Mouse (Mus musculus): Measurements from ENCODE around the gene Taf9. TPM values are rescaled to one million over a fixed set of nuclear protein-coding genes. Genes with fewer than 3 reads are reported as not detected.

The Taf9 gene
- total RNA-seq, 2 experiments from 2014 or later: 23.6 to 26.5 TPM

- no peak for DNase-seq (ENCODE audit: low spot score in 2 of 2)
These were observed 18.1 kb downstream of the Taf9 start, which contains the start of gene Ccdc125 for GRCm38 (mm10) chr13:100669291-100670022. Gene Ccdc125, plus strand, starts transcription at chr13:100669717.

- no peak for DNase-seq (ENCODE audit: low spot score in 2 of 2)
These were observed 18.9 kb downstream of the Taf9 start for GRCm38 (mm10) chr13:100670181-100670741.

- DNase-seq (ENCODE audit: low spot score in 2 of 2): no peak
These were observed 24.7 kb downstream of the Taf9 start for GRCm38 (mm10) chr13:100675936-100676635.

- no peak for DNase-seq (ENCODE audit: low spot score in 2 of 2)
These were observed 30.2 kb downstream of the Taf9 start for GRCm38 (mm10) chr13:100681615-100682014.

GRCm38 (mm10) chr13:100682837-100683236, 31.5 kb downstream of the Taf9 start:
- no peak for DNase-seq (ENCODE audit: low spot score in 2 of 2)

- no peak for DNase-seq (ENCODE audit: low spot score in 2 of 2)
These were observed 33.0 kb downstream of the Taf9 start for GRCm38 (mm10) chr13:100684355-100684754.

- no peak for DNase-seq (ENCODE audit: low spot score in 2 of 2)
These were observed 36.1 kb downstream of the Taf9 start for GRCm38 (mm10) chr13:100687513-100687912.

- no peak for DNase-seq (ENCODE audit: low spot score in 2 of 2)
These were observed 46.2 kb downstream of the Taf9 start for GRCm38 (mm10) chr13:100697541-100697940.

- no peak for DNase-seq (ENCODE audit: low spot score in 2 of 2)
These were observed 47.5 kb downstream of the Taf9 start for GRCm38 (mm10) chr13:100698866-100699265.

GRCm38 (mm10) chr13:100703468-100703867, 52.1 kb downstream of the Taf9 start:
- no peak for DNase-seq (ENCODE audit: low spot score in 2 of 2)

Other genes with a start within 250 kb of the Taf9 start
- under 1 TPM; 0.14 TPM for gene Naip1, start 198.7 kb upstream of the Taf9 start, total RNA-seq (2021)
- 10 to 100 TPM; 41.6 to 42.2 TPM for gene Gtf2h2, start 159.0 kb upstream of the Taf9 start, total RNA-seq (2021)
- gene Ocln, start 98.9 kb upstream of the Taf9 start, total RNA-seq (2021): 10 to 100 TPM; 11.9 to 16.4 TPM
- gene Marveld2, start 34.6 kb upstream of the Taf9 start, total RNA-seq (2021): 1 to 10 TPM; 1.7 to 2.0 TPM
- gene Ak6, start 600 bp upstream of the Taf9 start, total RNA-seq (2021): 10 to 100 TPM; 91.5 to 100.0 TPM
- gene Rad17, start 528 bp upstream of the Taf9 start, total RNA-seq (2021): 10 to 100 TPM; 12.0 to 13.2 TPM
- under 1 TPM; 0.36 to 0.53 TPM for gene Ccdc125, start 18.1 kb downstream of the Taf9 start, total RNA-seq (2021)
- 10 to 100 TPM; 35.7 to 37.0 TPM for gene Cdk7, start 79.4 kb downstream of the Taf9 start, total RNA-seq (2021)
- gene Mrps36, start 93.1 kb downstream of the Taf9 start, total RNA-seq (2021): 10 to 100 TPM; 49.0 to 58.9 TPM
- 1 to 10 TPM in 1 of 2 experiments, under 1 TPM in 1; 0.81 to 1.3 TPM for gene Cenph, start 124.3 kb downstream of the Taf9 start, total RNA-seq (2021)
- gene Ccnb1, start 135.0 kb downstream of the Taf9 start, total RNA-seq (2021): 1 to 10 TPM; 3.5 to 3.6 TPM
- 10 to 100 TPM; 35.3 to 37.4 TPM for gene Slc30a5, start 181.8 kb downstream of the Taf9 start, total RNA-seq (2021)

Measured in layer of hippocampus, postnatal 14 days (tissue).